Mouse (Mus musculus) spleen, postnatal 4 days (tissue): Measurements from ENCODE around the gene Ifitm3.

Experiments used
- DNase-seq, 2 experiments: peaks; one replicate each; pipeline ENCODE4 v3.0.0; 2022; ENCODE audit warnings: low spot score in 2 of 2

Ifitm3 gene

GRCm38 (mm10) chr7:140962733-140963132 lies 47.8 kb downstream of the Ifitm3 start:
- DNase-seq: no peak

GRCm38 (mm10) chr7:140961416-140961815 lies 49.2 kb downstream of the Ifitm3 start:
- no peak for DNase-seq

- DNase-seq: no peak
Measured at GRCm38 (mm10) chr7:140960026-140960425, 50.5 kb downstream of the Ifitm3 start.
